Mouse (Mus musculus) heart, postnatal 0 days (tissue): ENCODE measurements around the gene Omg. TPM values are rescaled to one million over a fixed set of nuclear protein-coding genes. Genes with fewer than 3 reads are reported as not detected.

Experiments
- ATAC-seq: fragments of 200-750 bp; cut with Nextera tagmentation; 2 replicates; pipeline ENCODE4 v1.8.0; 2017; ENCODE audit warnings: low read depth, moderate number of reproducible peaks, moderate library complexity; ENCODE audit not compliant: insufficient read depth
- DNase-seq: peaks from one replicate; pipeline ENCODE4 v3.0.0-alpha.2; 2016; ENCODE audit warnings: low spot score
- H3K27ac ChIP-seq: fragments of 300-500 bp; sonication (generic); 2 replicates; pipeline ENCODE4 v1.5.1; 2014; ENCODE audit warnings: low read depth, mild to moderate bottlenecking
- H3K27me3 ChIP-seq: fragments of 300-500 bp; sonication (generic); 2 replicates; pipeline ENCODE4 v1.6.1; 2014; ENCODE audit warnings: low read length, mixed read lengths; ENCODE audit not compliant: control insufficient read depth, insufficient read depth
- H3K36me3 ChIP-seq: fragments of 300-500 bp; sonication (generic); replicated peaks from 2 replicates; pipeline ENCODE4 v1.6.1; 2014; ENCODE audit warnings: low read length, mixed read lengths; ENCODE audit not compliant: control insufficient read depth, insufficient read depth
- H3K4me1 ChIP-seq: fragments of 300-500 bp; sonication (generic); 2 replicates; pipeline ENCODE4 v1.6.1; 2014; ENCODE audit warnings: antibody characterized with exemption; ENCODE audit not compliant: control insufficient read depth, insufficient read depth
- H3K4me2 ChIP-seq: fragments of 300-500 bp; sonication (generic); 2 replicates; pipeline ENCODE4 v1.6.1; 2014; ENCODE audit warnings: low read depth, mild to moderate bottlenecking, low read length, moderate library complexity
- H3K4me3 ChIP-seq: fragments of 300-500 bp; sonication (generic); 2 replicates; pipeline ENCODE4 v1.5.1; 2014; ENCODE audit warnings: low read depth, low read length
- H3K9ac ChIP-seq: fragments of 300-500 bp; sonication (generic); replicated peaks from 2 replicates; pipeline ENCODE4 v1.6.1; 2014; ENCODE audit warnings: low read depth, low read length, mixed read lengths
- H3K9me3 ChIP-seq: fragments of 300-500 bp; sonication (generic); replicated peaks from 2 replicates; pipeline ENCODE4 v1.6.1; 2016; ENCODE audit warnings: low read length; ENCODE audit not compliant: control insufficient read depth
- CTCF ChIP-seq: IDR thresholded peaks from 2 replicates; pipeline ENCODE4 v1.5.1; 2016; ENCODE audit warnings: antibody characterized with exemption, control low read depth, low read depth
- EP300 ChIP-seq: IDR thresholded peaks from 2 replicates; pipeline ENCODE4 v1.6.1; 2016; ENCODE audit warnings: antibody characterized with exemption, low read depth
- WGBS: fragments of 180-500 bp; shearing (Covaris S2); extraction: QIAGEN DNeasy Blood & Tissue Kit; methylation state at CpG from one replicate; pipeline ENCODE4 v1.1.7; 2014; 5-methylcytosine and 5-hydroxymethylcytosine counted together
- polyA plus RNA-seq: library from polyadenylated mRNA; unstranded; fragments of >200 nt; fragmentation: Nextera tagmentation; extraction: Ambion mirVana; gene quantifications from 2 replicates; pipeline ENCODE4 v1.2.1, GENCODE M21; 2015
- total RNA-seq: library from RNA; depleted of rRNA; stranded (reverse); fragments of >200 nt; gene quantifications from 2 replicates; pipeline ENCODE4 v1.2.3, GENCODE M21; 2014; ENCODE audit warnings: low replicate concordance

The Omg gene
- total and polyA plus RNA-seq, 2 experiments from 2014 or later = 0.07 TPM; not detected in 1

- Histone ChIP-seq H3K27ac (no peak overlapping the region), H3K9ac (no peak overlapping the region), H3K4me3 (no peak overlapping the region), H3K36me3 (0 out of 2 replicates have a peak, but pooled peaks cover 6% of the 10 kb centered on the region), H3K4me1 (no peaks in the 10 kb centered on the region), H3K4me2 (no peak overlapping the region), H3K9me3 (no peaks in the 10 kb centered on the region), H3K27me3 (no peaks in the 10 kb centered on the region)
- TF ChIP-seq EP300 (no peak), CTCF (no peak)
- DNase-seq (no peak), ATAC-seq (no peak)
- WGBS = 71% methylated on average over 6 of the region's 6 CpGs
These were observed 11.4 kb upstream of the Omg start for GRCm38 (mm10) chr11:79515331-79515730.

- no peaks in the 10 kb centered on the region for H3K9me3 ChIP-seq
- no peak overlapping the region for H3K4me3 ChIP-seq
- no peak overlapping the region for H3K9ac ChIP-seq
- ATAC-seq = no peak
- WGBS = 94% methylated on average over 3 of the region's 3 CpGs
- 0 out of 2 replicates have a peak, but pooled peaks cover 6% of the 10 kb centered on the region for H3K36me3 ChIP-seq
- H3K27me3 ChIP-seq = no peaks in the 10 kb centered on the region
- no peak for DNase-seq
- no peak overlapping the region for H3K4me2 ChIP-seq
- H3K4me1 ChIP-seq = no peaks in the 10 kb centered on the region
- TF ChIP-seq EP300 = no peak
- no peak for TF ChIP-seq CTCF
- no peak overlapping the region for H3K27ac ChIP-seq
These were observed 8.1 kb upstream of the Omg start for GRCm38 (mm10) chr11:79511970-79512369.

GRCm38 (mm10) chr11:79504506-79504905, 622 bp upstream of the Omg start:
- Histone ChIP-seq H3K9me3 (no peaks in the 10 kb centered on the region), H3K4me1 (no peaks in the 10 kb centered on the region), H3K27ac (no peak overlapping the region), H3K27me3 (no peaks in the 10 kb centered on the region), H3K4me3 (no peak overlapping the region), H3K4me2 (no peak overlapping the region), H3K9ac (no peak overlapping the region), H3K36me3 (no peaks in the 10 kb centered on the region)
- WGBS = 85% methylated on average over 7 of the region's 7 CpGs
- TF ChIP-seq CTCF (no peak), EP300 (no peak)
- no peak for DNase-seq
- ATAC-seq = no peak

GRCm38 (mm10) chr11:79502917-79503316, 967 bp downstream of the Omg start:
- DNase-seq (no peak), ATAC-seq (no peak)
- WGBS = 77% methylated on average over 2 of the region's 2 CpGs
- H3K4me2 ChIP-seq = no peak overlapping the region
- no peaks in the 10 kb centered on the region for H3K27me3 ChIP-seq
- no peaks in the 10 kb centered on the region for H3K9me3 ChIP-seq
- H3K9ac ChIP-seq = no peak overlapping the region
- TF ChIP-seq EP300 = no peak
- TF ChIP-seq CTCF = no peak
- no peaks in the 10 kb centered on the region; the same call in 1 of the 2 replicates for H3K36me3 ChIP-seq
- no peak overlapping the region for H3K4me3 ChIP-seq
- H3K27ac ChIP-seq = no peak overlapping the region
- H3K4me1 ChIP-seq = no peaks in the 10 kb centered on the region

GRCm38 (mm10) chr11:79494976-79495800, 8.7 kb downstream of the Omg start:
- Histone ChIP-seq H3K9ac (no peak overlapping the region), H3K27ac (peak overlapping the region; percentile 15; the same call in 1 of the 2 replicates), H3K4me2 (peak overlapping the region; percentile 24), H3K9me3 (no peaks in the 10 kb centered on the region), H3K36me3 (no peaks in the 10 kb centered on the region; the same call in 1 of the 2 replicates), H3K4me1 (peaks cover 6% of the 10 kb centered on the region; the same call in 1 of the 2 replicates), H3K4me3 (no peak overlapping the region), H3K27me3 (no peaks in the 10 kb centered on the region)
- no peak for ATAC-seq
- no peak for DNase-seq
- no peak for TF ChIP-seq EP300
- TF ChIP-seq CTCF = no peak
- 61% methylated on average over 10 of the region's 10 CpGs for whole genome bisulfite sequencing
